8 mouse cellular contexts compared by ENCODE assay signal in genomic region chr5:117357129-117357477, GRCm38 (mm10). TPM values are rescaled to one million over a fixed set of nuclear protein-coding genes. Genes with fewer than 3 reads are reported as not detected.
DNase-seq lines count a peak whose midpoint lies in the region; ATAC-seq lines count a peak whose summit lies in the region.

TSS of gene Wsb2 (plus strand) at chr5:117357304.

- peak; percentile 44 for ATAC-seq in inflammation-experienced regulatory T-cells, adult 6 months

- peak; percentile 90 to 95 for DNase-seq in adrenal gland, adult 18-20 months (ENCODE audit: low spot score in 2 of 2)
- DNase-seq in embryo, embryonic 10 days (ENCODE audit: low spot score) = peak; percentile 66
- peak; percentile 85 for DNase-seq in gastrocnemius, postnatal 25 days
- peak; percentile 72 to 84 for DNase-seq in left cerebral cortex, postnatal 36 days (ENCODE audit: low spot score in 2 of 2)
- DNase-seq in mesoderm, embryonic 11.5 days (ENCODE audit: low read depth, low spot score) = peak; percentile 48
- peak; percentile 80 for DNase-seq in right cerebral cortex, postnatal 25 days
- peak; percentile 84 for DNase-seq in yolk sac, embryonic 10.5 days (ENCODE audit: low spot score)

- intact Hi-C loops in left cerebral cortex, postnatal 36 days (cut with DNase I) = loop anchor here (5.0 kb wide), 3 partner anchors 40 to 240 kb away; partner anchors contain the start of genes Ksr2, Suds3 and Vsig10

RNA-seq across cellular contexts. Expression of gene Wsb2, which starts in this region (rescaled TPM):
- 100 to 1,000 TPM; 126 to 138 TPM for total RNA-seq in adrenal gland, adult 18-20 months (2021)
- total RNA-seq in gastrocnemius, postnatal 25 days (2021) = 10 to 100 TPM; 75.4 to 83.4 TPM
- 10 to 100 TPM in 2 of 3 experiments, 1 to 10 TPM in 1; 9.8 to 11.3 (median 11.1) TPM for polyA plus RNA-seq in inflammation-experienced regulatory T-cells, adult 6 months (2017; shearing (Covaris generic))
- 100 to 1,000 TPM; 294 to 334 TPM for total RNA-seq in left cerebral cortex, postnatal 36 days (2021)

Comparison
In these comparisons a context has a peak if more than half of its experiments do, and no peak if none do; other contexts are left out.
1. Peak in every context shown above with its lines: DNase-seq and ATAC-seq.